Mouse (Mus musculus) embryo, embryonic 10 days (tissue): ENCODE results near the gene Gm17349.
"Not testable (repeated sequence)": the region's sequence is repeated elsewhere in the genome, so short reads cannot be mapped to it uniquely, and the experiment has no call there.

ENCODE experiments used
- DNase-seq: peaks from one replicate; pipeline ENCODE4 v3.0.0-alpha.2; 2015; ENCODE audit warnings: low spot score

Gm17349 gene

DNA sequence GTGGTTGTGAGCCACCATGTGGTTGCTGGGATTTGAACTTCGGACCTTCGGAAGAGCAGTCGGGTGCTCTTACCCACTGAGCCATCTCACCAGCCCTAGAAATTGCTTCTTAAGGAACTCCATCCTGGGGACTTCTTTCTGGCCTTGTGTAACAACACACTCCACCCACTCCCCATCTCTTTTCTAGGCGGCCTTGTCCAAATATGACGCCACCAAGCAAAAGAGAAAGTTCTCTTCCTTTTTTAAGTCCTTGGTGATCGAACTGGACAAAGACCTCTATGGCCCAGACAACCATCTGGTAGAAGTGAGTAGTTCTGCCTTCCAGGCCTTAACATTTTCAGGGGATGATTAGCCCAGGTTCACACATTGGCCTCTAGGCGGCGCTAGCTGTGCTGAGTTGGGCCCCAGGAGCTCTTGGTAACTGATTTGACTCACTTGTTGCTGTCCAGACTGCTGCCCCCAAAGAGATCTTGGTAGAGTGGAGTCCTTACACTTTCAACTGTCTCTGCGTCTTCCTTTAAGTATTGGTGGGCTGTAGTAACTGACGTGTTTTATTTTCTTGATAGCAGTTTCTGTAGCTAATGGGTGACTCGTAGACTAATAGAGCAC lies at the start of gene Gm17349:
Gm17349 (minus strand) TSS at position 51 of the 609 bp plus-strand sequence.
- peak; percentile 74 for DNase-seq

DNA sequence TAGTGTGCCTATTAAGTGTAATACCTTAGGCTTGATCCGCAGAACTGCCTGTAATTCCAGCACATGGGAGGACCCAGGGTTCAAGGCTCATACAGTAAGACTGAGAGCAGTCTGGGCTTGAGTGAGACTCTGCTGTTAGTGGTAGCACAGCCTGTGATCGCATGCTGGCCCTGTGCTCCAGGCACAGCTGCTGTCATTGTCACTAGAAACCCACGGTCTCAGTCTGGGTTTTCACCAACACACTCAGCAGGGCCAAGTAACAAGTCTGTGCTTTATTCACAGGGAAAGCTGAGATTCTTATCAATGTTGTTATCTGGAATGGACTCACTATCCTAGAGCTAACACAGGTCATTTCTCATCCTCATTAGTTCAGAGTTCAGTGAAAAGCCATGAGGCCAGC lies 48.9 kb upstream of the Gm17349 start:
- no peak for DNase-seq

DNA sequence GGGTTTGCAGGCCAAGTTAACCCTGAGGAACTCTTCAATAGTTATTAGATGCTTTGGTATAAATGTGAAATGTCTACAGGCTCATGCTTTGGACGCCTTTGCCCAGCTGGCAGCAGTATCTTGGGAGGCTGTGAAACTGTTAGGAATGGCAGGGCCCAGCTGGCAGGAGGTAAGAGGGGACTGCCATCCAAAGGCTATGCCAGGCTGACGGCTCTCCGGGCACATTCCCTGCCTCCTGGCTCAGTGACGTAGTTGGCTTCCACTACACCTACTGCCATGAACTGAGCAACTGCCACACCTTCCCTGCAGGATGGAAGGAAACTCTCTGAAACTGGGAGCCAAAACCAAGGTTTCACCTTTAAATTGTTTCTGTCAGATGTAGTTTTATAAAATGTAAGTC lies 34.9 kb upstream of the Gm17349 start:
- DNase-seq, result no peak

DNA sequence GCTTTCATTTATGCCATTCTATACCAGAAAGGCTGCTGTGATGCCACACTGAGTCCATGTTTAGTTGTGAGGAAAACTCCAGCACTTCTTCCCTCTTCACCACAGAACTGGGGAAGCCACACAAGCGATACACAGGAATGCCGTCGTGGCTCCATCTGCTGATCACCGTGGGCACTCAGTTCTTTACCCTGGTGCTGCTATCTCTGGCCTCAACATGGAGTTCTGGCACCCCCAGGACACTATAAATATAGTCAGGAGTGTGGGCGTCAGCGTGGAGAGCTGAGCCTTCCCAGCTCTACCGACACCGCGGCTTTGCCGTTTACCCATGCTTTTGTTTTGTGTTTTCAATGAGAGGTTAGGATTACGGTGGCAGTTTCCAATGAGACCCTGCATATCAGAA lies 31.4 kb upstream of the Gm17349 start:
- no peak for DNase-seq

DNA sequence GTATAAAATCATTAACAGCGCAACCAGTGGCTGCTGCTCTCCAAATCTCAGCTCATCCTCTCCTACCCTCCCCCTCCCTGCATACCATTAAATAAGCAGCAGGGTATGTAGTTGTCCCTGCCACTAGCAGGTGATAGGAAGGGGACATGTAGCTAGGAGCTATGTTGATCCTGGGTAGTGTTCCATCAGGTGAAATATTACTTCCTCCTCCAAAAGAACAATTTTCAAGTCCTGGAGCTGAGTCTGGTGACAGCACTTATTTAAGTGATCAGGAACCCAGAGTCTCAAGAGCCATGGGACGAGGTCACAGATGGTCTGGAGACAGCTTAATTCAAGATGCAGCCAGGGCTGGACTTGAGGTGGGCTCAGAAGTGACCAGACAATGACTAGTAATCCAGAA lies 30.3 kb upstream of the Gm17349 start:
- no peak for DNase-seq

DNA sequence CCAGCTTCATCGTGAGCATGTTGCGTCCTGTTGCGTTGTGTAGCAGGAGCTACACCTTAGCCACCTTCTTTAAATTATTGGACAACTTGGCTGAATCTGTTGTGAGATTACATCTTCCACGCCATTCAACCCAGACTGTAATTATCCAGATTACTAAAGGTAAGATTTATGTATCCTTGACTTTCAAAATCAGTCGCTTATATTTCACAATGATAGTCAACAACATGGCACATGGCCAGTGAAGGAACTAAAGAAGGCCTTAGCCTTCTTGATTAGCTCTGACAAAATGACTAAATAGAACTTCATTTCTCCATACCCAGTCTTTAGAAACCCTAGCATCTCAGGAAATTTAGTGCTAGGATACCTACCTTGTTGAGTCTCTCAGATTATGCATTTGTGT lies 27.9 kb upstream of the Gm17349 start:
- no peak for DNase-seq

DNA sequence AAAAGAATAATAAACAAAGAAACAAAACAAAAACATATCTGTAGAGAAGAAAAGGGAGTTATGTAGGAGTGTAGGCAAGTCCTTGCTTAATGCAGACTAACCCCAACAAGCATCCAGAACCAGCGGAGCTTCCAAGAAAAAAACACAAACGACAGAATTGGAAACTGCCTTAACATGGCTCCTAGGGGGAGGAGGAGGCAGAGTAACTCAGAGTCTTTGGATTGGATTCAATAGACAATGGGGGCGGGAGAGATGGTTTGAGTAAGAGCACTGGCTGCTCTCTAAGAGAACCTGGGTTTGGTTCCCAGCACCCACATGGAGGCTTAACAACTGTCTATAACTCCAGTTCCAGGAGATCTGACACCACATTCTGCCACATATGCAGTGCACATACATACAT lies 26.4 kb upstream of the Gm17349 start:
- DNase-seq, result no peak

DNA sequence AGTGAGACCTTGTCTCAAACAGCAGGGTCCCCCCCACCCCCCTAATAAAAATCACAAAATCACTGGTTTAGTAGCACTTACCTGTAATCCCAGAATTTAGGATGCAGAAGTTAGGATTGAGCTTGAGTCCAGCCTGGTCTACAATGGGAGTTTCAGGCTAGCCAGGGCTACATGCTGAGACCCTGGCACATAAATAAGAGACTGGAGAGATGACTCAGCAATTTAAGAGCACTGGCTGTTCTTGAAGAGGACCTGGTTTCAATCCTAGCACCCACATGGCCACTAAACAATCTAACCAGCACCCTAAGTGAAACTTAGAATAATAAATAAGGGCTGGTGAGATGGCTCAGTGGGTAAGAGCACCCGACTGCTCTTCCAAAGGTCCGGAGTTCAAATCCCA lies 25.9 kb upstream of the Gm17349 start:
- DNase-seq, result no peak

DNA sequence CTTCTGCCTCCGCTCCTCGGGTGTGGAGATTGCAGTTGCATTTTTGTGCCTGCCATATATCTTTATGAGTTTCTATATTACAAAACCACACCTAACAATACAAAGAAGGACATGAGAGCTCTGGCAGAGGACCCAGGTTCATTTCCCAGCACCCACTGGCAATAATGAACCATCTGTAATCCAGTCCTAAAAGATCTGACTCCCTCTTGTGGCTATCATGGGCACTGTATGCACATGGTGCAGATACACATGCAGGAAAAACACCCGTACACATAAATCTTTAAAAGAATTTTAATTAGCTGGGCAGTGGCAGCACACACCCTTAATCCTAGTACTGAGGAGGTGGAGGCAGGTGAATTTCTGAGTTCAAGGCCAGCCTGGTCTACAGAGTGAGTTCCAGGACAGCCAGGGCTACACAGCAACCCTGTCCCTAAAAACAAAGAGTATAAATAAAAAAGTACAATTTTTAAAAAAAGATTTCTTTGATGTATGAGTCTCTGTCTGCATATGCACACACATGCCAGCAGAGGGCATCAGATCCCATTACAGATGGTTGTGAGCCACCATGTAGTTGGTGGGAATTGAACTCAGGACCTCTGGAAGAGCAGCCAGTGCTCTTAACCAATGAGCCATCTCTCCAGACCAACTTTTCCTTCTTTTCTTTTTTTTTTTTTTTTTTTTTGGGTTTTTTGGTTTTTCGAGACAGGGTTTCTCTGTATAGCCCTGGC lies 23.9 kb upstream of the Gm17349 start:
- DNase-seq, result no peak

DNA sequence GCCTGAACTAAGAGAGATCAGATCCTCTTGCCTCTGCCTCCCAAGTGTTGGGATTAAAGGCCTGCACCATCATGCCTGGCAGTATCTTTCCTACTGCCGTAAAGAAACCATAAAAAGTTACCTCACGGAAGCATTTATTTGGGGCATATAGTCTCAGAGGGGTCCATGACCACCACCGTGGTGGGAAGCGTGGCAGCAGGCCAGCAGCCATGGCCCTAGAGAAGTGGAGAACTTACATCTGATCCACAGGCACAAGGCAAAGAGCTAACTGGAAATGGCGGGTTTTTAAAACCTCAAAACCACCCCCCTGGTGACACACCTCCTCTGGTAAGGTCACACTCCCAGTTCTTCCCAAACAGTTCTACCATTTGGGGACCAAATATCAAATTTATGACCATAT lies 22.9 kb upstream of the Gm17349 start:
- no peak for DNase-seq

DNA sequence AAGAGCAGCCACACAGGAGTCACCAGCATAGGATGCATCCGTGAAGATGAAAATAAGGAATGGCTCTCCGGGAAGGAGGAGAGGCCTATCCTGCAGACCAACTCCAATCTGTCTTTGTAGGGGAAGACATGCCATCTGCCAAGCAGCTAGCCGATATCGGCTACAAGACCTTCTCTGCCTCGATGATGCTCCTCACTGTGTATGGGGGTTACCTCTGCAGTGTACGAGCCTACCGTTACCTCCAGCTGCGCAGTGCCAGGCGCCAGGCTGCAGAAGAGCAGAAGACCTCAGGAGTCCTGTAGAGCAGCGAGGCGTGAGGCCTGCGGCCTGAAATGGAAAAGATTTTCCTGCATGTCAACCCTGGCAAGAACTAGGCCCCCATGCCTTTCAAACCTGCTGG lies 22.2 kb upstream of the Gm17349 start:
- DNase-seq, result no peak

DNA sequence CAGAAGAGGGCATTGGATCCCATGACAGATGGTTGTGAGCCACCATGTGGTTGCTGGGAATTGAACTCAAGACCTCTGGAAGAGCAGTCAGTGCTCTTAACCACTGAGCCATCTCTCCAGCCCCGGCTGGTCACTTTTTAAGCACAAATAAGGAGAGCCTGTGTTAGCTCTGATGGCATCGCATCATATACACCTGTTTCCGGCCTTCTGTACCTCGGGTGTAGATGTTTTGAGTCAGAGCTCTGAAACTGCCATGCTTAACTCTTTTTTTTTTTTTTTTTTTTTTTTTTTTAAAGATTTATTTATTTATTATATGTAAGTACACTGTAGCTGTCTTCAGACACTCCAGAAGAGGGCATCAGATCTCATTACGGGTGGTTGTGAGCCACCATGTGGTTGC lies 21.7 kb upstream of the Gm17349 start:
- DNase-seq, result not testable (repeated sequence)

DNA sequence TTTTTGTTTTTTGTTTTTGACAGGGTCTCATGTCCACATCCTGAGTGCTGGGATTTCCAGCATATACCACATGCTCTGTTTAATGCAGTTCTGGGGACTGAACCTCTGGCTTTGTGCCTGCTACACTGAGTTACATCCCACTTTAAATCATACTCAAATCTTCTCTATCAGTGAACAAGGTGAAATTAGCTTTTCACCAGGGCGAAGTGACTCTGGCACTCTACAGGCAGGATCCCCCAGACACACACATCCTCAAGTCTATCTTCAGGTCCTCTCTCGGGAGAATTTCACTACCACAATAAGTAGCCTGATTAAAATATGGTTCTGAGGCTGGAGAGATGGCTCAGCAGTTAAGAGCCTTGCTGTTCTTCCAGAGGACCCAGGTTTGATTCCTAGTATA lies 21.3 kb upstream of the Gm17349 start:
- DNase-seq, result no peak

DNA sequence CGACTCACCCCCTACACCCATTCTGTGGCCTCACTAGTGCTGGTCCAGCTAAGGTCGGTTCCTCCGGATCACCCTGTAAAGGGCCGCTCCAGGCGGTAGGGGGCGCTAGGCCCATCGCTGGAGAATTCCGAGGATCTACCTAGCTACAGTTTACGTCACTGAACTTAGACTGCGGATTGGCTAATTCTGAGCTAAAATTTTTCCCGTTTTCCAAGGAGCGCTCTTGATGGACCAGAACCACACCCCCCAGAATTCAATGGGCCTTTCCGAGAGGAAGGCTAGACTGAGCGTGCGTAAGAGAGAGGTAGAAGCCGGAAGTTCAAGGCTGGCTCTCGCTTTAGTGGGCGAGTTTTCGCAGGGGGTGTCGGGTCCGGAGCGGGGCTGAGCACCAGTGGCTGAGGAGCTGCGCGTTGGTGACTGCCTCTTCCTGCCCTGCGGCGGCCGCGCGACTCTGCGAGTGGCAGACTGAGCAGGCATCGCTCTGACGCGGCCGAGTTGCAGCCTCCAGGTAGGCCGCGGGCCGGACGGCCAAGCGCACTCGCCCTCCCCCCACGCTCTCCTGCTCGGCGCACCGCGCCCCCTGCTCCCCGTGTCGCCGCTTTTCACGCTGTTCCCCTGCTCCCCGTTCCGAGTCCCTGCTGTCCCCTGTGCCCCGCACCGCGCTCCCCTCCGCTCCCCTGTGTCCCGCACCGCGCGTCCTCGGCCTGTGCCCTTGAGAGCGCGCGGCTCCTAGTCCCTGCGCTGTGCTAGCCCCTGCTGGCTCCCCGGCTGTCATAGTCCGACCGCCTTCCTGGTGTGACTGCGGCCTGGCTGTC lies 20.3 kb upstream of the Gm17349 start, which contains the start of gene Cox14:
Cox14 (plus strand) TSS at position 278 of the 815 bp plus-strand sequence.
- peak; percentile 97 for DNase-seq

DNA sequence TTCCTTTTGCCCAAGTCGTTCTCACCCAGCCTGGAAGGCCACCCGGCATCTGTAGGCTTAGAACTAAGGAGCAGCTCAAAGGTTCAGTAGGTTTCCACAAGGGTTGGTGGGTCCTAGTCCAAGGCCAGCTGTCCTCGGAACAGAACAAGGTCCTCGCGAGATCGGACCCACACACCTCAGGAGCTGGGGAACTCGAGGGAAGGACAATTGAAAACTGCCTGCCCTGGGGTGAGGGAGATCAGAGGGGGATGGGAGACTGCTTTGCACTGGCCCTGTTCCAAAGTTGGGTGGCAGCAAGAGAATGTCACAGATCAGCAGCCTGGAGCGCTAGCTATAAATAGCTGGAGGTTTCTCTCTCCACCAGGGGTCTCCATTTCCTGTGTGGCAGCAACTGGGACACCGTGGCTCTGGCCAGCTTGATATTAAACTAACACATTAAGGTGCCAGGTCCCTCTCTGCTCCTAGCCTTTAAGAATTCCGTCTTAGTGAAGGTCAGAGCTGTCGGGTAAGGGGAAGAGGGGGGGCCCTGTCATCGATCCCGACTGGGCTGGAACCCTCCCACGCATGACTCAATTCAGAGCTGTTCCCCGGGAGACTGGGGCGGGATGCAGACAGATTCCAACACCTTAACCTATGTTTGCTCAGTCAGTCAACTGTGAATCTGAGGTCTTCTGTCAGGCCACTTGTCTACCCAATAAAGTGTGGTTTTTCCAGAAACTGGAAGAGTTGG lies 19.2 kb upstream of the Gm17349 start:
- DNase-seq, result peak; percentile 72

DNA sequence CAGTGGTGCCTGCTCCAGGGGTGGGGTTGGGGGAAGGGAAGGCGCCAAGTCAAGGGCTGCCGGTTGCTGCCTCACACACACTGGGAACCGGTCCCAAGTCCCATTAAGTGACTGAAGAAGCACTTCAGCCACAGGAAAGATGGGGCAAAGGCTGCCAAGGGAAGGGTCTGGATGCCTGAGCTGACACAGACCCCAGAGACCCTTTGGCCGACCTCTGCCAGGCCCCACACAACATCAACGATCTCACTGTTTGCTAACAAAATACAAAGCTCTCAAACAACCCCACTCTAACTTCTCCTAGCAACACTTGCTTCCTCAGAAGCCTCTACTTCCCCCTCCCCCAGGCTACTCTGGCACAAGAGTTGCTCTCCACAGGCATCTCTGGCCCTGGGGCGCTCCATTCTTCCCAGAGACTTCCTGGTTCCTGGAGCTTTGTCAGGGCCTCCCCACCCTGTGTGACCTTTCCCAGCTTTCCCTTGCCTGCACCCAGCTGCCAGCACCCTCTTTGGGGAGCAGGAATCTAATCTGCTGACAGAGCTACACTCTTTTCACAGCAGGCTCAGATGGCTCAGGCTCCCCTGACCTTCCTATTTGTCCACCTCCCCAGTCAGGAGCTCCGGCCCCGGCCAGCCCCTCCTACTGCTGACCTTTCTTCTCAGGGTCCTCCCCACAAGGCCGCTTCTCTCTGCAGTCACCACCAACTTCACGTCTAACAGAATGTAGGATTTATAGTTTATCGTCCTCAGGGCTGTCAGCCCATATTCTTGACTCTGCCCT lies 18.4 kb upstream of the Gm17349 start:
- DNase-seq, result peak; percentile 48

DNA sequence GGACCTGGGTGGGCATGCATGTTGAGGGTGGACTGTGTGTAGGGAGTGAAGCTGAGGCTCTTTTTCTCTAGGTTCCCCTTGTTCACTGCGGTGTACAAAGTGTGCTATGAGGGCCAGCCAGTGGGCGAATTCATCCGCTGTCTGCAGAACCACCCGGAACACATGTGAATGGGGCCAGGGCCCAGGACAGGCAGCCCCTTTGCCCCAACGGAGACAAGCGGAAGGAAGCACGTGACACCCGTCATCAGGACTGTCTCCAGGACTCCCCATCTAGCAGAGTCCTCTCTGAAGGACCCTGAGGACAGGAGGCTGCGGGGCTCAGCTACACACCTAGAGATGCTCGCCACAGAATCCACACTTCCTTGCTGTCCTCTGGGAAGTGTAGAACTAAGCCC lies 17.8 kb upstream of the Gm17349 start:
- DNase-seq, result no peak

DNA sequence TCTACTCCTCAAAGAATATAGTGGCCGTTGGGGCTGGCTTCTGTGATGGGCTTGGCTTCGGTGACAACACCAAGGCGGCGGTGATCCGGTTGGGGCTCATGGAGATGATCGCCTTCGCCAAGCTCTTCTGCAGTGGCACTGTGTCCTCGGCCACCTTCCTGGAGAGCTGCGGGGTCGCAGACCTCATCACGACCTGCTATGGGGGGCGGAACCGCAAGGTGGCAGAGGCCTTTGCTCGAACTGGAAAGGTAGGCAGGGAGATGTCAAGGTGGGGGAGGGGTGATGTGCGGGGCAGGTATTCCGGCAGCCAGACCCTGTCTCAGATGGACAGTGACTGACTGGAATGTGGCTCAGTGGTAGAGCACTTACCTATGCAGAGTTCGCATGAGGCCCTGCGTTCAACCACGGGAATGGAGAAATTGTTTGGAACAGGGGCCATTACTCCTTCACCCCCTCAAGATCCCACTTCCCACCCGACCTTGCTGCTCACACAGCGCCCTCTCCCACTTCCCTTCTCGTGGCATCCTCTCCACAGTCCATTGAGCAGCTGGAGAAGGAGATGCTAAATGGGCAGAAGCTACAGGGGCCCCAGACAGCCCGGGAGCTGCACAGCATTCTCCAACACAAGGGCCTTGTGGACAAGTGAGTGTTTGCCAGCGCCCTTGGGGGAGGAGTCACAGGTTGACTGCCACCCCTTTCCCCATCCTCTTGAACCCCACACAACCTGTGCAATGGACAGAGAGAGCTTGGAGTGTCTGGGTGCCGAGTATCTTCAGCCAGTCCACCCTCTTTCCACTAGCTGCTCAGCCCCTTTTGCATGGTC lies 16.8 kb upstream of the Gm17349 start:
- DNase-seq, result no peak

DNA sequence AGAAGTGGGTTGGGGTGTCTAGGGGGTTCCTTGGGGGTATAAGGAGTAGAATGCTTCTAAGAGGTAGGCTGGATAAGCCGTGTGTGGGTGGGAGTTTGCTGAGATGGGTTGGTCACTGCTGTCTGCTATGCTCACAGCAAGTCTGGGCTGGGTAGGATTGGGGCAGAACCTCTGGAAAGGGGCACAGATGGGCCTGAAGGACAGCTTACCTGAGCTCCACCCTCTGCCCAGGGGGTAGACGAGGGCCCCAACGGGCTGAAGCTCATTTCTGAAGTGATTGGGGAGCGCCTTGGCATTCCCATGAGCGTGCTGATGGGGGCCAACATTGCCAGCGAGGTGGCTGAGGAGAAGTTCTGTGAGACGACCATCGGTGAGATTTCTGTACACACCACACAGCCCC lies 14.6 kb upstream of the Gm17349 start:
- DNase-seq, result no peak

DNA sequence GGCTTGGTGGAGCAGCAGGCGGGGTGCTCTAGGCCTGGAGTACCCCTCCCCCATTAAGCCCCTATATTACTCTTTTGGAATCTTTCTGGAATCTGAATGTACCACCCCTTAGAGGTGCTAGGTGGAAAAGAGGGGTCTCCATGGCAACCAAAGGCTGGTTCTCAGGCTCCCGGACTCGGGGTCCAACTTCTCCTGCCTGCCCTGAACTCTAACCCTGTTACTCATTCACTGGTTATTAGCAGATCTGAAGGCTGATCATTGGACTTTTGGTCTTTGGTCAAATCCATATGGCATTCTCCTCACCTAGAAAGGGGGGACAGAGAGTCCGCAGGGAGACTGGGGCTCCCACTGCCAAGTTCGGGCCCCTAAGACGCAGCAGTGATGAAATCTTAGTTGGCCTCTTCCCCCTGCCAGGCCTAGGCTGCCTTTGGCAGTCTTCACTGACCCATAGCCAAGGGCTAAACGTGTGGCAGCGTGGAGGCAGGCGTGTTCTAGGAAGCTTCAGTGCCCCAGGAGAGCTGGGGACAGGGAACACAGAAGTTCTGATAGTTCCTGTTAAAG lies 13.3 kb upstream of the Gm17349 start:
- no peak for DNase-seq
